Mouse (Mus musculus): Measurements from ENCODE around the gene Top2a.

The Top2a gene

DNA sequence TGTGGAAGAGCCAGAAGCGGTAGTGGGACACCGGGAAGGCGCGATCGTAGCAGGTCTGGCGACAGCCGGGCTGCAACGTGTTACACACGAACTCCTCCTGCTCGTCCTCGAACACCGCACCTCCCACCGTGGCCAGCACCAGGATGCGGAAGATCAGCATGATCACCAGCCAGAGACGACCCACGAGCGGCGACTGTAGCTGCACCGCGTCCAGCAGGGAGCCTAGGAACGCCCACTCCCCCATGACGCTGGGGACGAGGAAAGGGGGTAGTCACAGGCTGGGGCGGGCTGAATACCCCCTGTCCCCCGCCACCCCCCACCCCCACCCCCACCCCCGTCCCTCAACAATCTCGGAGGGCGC lies 41.2 kb downstream of the Top2a start, which contains the start of gene Gjd3:
Gene Gjd3, minus strand, starts transcription at position 244 of the 361 bp plus-strand sequence.
- DNase-seq (ENCODE audit: low spot score), result no peak

DNA sequence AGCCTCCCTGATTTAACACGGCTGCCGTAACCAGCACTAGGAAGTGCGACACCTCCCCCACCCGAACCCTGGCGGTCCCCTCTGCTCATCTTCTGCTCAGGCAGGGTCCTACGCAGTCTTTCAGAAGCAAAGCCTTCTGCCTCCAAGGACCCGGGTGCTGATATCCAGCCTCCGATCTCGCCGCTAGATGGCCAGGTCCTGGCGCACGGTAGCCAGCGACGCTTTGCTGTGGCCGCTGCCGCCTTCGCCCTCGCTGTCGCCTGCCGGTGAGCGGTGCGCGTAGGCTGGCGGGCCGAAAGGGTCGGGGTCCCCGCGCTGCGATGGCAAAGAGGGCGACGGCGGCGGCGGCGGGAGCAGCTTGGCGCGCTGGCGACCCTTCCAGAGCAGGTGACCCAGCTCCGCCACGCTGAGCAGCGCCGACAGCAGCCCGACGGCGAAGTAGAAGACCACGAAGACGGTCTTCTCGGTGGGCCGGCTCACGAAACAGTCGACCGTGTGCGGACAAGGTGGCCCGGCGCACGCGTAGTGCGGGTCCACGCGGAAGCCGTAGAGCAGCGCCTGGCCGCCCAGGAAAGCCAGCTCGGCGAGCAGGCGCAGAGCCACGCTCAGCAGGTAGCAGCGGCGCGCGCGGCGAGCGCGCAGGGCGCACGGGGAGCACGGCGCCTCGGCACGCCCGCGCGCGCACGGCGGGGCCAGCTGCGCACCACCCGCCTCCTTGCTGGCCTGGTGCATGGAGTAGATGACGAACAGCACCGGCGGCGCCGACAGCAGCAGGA lies 41.8 kb downstream of the Top2a start:
- DNase-seq (ENCODE audit: low spot score), result no peak

DNA sequence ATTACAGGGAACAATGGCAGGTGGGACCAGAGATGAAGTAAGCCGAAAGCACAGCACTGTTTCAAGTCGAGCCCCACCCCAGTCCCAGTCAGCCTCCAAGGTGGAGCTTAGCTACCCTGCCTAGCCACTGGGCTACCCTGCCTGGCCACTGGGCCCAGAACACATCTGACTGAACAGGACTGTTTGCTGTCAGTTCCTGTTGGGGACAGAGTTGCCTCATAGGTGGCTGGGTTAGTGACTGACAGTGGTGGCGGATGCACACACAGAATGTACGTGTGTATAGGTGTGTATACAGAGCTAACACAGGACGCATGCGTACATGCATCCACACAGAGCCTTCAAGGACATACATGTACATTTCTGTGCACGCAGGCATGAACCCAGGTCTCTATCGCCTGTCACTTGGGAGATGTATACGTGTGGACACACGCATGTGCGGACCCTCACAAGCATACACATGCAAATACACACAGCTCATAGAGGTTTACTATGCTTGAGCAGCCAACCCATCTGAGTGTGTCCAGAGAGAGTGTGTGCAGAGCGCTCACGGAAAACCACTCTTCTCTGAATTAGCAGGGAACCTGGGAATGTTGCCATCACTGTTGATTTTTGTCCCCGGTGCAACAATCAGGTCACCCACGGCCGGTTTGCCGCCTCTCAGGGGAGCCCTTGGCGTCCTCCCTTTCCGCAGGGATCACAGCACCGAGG lies 42.5 kb downstream of the Top2a start:
- no peak for DNase-seq (ENCODE audit: low spot score)

DNA sequence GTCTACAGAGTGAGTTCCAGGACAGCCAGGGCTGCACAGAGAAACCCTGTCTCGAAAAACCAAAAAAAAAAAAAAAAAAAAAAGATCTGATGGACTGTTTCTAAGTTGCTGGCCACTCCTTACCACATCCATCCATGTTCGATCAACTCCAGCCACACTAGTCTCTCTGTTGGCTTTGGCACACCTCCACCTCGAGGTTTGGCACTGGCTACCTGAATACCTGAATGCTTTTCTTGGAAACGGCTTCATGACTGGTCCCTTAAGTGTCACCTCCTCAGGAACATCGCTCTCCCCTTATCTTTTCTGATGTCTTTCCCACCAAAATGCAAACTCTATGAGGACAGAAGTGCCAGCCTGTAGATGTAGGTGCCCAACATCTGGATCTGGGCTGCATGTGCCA lies 44.6 kb downstream of the Top2a start:
- DNase-seq (ENCODE audit: low spot score), result no peak

DNA sequence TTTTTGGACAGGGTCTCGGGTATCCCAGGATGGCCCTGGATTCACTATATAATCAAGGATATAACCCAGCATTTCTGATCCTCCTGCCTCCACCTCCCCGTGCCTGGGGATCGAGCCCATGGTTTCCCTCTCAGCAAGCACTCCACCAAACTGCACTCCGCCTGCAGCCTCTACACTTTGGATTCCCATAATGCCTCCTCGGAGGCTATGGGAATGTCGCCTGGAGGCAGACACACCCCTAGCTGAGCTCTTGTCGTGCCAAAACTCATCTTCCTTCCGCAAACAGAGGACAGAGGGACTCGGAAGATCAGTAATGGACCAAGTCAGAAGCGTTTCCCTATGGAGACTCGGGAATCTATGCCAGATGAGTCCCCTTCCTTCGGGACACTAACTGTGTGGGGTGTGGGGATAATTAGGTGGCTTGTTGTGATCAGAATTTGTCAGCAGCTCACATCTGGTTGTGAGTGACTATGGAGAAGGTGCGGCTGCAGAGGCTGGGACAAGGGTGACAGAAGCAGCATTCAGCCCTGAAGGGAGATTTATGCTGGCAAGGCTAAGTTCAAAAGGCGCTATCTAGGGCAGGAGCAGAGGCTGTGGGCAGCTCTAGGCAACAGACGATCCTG lies 45.4 kb downstream of the Top2a start:
- no peak for DNase-seq (ENCODE audit: low spot score)

GRCm38 (mm10) chr11:98974871-98975719 lies 48.9 kb downstream of the Top2a start:
- no peak for DNase-seq (ENCODE audit: low spot score)

DNA sequence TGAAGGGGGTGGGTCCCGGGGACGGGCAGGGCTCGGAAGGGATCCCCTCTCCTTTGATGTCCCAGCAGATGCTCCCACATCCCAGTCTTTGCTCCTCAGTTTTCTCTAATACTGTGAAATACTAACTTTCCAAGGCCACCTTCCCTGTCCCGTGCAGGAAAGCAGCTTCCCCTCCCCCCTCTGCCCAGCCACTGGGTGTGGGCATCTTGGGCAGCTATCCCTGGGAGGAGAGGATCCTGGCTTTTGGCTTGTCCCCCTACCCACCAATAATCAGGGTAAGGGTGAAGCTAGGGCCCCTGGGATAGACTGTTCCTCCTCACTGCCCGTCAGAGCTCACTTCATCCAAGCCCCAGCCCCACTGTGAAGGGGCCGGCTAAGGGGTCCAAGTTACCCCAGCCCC lies 49.8 kb downstream of the Top2a start:
- no peak for DNase-seq (ENCODE audit: low spot score)

DNA sequence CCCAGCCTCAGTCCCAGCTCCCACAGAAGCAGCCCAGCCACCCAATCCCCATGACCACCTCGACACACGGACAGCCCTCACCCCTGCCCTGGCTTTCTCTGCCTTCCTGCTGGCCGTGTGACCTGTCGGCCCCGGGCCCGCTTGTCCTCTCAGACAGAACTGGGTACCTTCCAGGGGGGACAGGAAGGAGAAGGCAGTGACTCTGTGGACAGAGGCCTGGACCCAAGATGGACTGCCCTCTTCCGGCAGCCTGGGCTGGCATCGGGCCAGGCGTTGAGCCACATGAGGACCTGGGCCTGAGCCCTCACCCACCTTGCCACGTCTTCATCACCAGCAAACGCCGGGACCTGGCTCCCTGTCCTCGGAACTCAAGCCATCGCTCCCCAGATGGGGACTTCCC lies 50.4 kb downstream of the Top2a start:
- no peak for DNase-seq (ENCODE audit: low spot score)

DNA sequence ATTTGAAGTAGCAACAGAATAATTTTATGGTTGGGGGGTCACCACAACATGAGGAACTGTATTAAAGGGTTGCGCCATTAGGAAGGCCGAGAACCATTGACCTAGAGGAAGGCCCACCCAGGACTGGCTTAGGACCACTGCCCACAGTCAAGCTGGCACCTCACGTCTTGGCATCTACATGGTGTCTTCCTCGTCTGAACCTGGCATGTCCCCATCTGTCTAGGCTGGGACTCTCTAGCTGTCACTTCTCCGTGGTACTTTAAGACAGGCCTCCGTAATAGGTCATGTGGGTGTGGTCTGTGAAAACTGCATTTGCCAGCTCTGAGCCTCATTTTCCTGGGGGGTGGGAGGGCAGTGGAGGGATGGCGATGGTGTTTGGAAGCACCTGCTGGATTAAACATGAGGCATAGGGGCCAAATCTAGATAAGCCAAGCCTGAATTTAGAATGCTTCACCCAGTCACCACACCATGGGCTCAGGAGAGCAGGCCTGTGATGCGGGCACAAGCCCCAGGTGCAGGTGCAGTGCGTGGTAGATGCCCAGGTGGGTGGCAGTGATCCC lies 51.1 kb downstream of the Top2a start:
- no peak for DNase-seq (ENCODE audit: low spot score)

GRCm38 (mm10) chr11:98972215-98972614 lies 51.8 kb downstream of the Top2a start:
- DNase-seq (ENCODE audit: low spot score), result peak; percentile 84

DNA sequence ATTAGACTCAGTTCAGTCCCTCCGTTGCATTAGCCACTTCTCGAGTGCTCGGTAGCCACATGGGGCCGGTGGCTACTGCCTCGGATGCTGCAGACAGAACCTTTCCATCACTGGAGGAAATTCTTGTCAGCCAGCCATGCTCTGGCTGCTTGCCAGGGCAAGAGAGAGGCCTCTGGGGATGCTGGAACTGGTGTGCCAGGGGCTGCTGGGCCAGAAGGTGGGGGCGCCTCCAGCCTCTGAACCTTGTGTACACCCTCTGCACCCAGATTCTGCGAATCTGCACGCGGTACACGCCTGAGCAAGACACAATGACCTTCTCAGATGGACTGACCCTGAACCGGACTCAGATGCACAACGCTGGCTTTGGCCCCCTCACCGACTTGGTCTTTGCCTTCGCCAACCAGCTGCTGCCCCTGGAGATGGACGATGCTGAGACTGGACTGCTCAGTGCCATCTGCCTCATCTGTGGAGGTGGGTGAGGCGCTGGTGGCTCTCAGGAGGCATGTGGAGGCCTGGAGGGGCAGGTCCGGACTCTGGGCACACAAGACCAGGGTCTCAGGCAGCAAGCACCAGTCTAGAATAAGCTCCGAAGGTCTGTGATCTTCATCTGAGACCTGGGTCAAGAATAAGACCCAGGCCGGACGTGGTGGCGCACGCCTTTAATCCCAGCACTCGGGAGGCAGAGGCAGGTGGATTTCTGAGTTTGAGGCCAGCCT lies 52.5 kb downstream of the Top2a start:
- DNase-seq (ENCODE audit: low spot score), result no peak

DNA sequence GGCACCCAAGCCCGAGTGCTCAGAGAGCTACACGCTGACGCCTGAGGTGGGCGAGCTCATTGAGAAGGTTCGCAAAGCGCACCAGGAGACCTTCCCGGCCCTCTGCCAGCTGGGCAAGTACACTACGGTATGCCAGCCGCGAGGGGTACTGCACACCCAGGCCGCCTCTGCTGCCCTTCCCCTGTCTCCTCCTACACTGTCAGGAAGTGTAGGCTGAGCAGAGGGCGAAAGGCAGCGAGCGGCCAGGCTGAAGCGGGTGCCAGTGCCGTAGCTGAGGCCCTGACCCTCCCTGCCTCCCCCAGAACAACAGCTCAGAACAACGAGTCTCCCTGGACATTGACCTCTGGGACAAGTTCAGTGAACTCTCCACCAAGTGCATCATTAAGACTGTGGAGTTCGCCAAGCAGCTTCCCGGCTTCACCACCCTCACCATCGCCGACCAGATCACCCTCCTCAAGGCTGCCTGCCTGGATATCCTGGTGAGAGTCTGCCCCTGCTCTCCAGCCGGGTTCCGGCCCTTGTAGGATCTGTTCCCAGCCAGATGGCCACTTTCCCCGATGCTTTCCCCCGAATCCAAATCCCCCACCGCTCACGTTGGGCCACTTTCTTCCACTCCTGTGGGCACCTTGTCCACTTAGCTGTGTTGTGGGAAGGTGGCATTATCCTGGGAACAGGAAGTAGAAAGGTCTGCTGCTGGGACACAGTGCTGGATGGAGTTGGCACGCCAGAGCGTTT lies 53.6 kb downstream of the Top2a start:
- DNase-seq (ENCODE audit: low spot score), result no peak

GRCm38 (mm10) chr11:98969496-98969927 lies 54.5 kb downstream of the Top2a start:
- DNase-seq (ENCODE audit: low spot score), result no peak

GRCm38 (mm10) chr11:98968716-98969495 lies 55.1 kb downstream of the Top2a start:
- no peak for DNase-seq (ENCODE audit: low spot score)

DNA sequence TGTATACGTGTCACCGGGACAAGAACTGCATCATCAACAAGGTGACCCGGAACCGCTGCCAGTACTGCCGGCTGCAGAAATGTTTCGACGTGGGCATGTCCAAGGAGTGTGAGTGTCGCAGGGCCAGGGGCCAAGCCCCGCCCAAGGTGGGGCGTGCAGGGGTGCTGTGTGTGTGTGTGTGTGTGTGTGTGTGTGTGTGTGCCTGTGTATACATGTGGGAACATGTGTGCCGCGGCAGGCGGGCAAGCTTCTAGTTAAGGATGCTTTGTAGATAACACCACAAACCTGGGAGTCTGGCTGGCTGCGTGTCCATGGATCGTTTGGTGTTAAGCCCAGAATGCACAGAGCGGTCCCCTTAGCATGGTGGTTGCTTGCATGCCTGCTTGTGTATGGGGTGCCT lies 55.9 kb downstream of the Top2a start:
- DNase-seq (ENCODE audit: low spot score), result no peak

GRCm38 (mm10) chr11:98966499-98967141 lies 57.4 kb downstream of the Top2a start:
- DNase-seq (ENCODE audit: low spot score), result peak; percentile 80

DNA sequence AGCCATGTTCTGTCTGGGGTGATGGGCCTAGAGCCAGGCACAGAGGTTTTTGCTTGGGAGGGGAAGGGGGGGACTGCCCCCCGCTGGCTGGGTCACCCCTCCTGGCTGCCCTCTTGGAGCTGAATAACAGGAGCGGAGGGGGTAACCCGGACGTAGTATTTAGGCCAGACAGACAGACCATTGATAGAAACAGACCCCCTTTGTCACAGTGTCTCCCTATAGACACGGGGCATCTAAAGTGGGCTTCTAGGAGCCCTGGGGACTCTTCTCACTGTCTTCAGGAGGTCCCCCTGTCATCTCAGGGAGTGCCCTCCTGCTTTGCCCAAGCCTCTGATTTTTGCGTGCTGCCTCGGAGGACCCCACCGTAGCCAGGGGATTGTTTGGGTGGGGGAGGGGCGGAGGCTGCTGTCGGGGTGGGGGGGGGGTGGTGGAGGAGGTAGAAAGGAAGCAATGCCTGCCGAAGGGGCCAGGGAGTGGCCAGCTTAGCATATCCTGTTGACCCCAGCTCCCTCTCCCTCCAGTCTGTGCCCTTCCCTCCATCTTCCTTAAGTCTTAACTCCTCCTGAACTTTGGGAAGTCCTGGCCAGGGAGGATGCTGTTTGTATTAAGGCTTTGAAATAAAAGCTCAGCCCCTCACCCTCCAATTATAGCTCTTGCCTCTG lies 58.4 kb downstream of the Top2a start:
- no peak for DNase-seq (ENCODE audit: low spot score)

GRCm38 (mm10) chr11:98964616-98965415 lies 59.2 kb downstream of the Top2a start:
- no peak for DNase-seq (ENCODE audit: low spot score)
